Mouse (Mus musculus) thymus, postnatal 14 days (tissue): ENCODE measurements at regions not wholly inside any gene's neighbourhood (a gene's known extent, or its start where the extent isn't known, plus 50 kb on each side); places are given as distances from the start of the nearest gene placed in this dataset.

ENCODE experiments used
- DNase-seq: peaks from one replicate; pipeline ENCODE4 v3.0.0; 2021

DNA sequence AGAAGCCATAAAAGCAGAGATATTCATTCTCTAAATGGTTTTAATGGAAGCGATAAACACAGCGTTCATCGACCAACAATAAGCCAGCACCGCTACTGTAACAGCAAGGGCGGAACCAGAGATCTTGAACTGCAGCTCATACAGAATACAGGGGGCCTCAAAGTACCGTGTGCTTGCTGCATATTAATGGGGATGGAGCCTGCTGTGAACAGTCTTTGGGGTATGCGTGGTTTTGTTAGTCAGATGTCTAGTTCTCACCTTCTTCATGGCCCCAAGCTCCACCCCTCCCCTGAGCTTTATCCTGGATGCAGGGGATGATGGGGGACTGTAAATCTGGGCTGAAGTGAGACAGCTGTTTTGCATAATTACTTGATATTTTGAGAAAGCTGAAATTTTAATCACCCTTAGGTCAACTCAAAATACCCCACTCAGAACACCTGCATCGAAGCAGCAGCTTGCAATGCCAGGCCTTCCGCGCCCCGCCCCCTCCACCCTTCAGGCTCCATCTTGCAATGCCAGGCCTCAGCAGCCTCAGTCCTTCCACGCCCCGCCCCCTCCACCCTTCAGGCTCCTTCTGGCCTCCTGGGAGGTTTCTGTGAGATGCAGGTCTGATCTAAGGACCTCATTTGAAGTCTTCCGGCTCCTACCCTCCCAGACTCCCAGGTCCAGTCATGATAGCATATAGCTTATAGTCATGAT is 73.5 kb upstream of the Tspan5 start:
- no peak for DNase-seq

GRCm38 (mm10) chr3:138675881-138676280 is 66.1 kb upstream of the Tspan5 start:
- no peak for DNase-seq

DNA sequence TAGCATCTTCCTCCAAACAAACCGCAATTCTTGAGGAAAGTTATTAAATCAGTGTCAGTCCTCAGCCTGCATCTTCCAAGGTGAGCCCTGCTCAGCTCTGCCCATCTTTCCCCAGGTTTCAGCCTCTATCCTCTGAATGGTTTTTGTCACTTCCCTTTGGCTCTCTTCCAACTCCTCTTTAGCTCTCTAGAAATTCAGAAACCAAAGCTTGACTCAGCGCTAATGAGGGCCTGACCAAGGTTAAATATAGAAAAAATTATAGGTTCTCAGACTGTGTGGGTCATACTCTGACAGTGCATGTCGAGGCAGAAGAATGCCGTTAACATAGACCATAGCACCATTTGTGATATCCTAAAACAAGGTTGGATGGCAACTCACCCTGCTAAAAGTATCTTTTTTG is 63.6 kb upstream of the Tspan5 start:
- no peak for DNase-seq

DNA sequence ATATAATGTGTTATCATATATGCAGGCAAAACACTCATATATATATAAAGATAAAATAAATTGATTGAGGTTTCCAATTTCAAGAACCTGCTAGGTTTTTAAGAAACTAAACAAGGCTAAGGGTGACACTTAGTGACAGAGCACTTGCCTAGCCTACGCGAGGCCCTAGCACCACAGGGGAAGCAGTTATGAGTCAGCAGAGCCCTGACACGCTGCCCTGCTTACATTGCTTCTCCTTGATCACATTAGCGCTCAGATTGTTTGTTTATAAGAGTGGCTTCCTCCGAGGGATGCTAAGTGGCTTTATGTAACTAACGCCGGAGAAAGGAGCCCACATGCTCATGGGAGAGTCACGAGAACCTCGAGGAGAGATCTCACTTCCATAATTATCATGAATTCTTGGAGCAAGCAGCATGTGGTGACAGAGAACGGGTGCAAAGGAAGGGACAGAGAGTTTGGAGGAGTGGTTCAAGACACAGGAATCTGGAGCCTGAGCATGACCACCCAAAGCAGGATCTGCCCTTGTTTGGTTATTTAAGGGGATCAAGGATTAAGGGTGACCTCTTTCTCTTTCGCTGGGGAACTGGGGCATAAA is 55.3 kb upstream of the Tspan5 start:
- DNase-seq = no peak

DNA sequence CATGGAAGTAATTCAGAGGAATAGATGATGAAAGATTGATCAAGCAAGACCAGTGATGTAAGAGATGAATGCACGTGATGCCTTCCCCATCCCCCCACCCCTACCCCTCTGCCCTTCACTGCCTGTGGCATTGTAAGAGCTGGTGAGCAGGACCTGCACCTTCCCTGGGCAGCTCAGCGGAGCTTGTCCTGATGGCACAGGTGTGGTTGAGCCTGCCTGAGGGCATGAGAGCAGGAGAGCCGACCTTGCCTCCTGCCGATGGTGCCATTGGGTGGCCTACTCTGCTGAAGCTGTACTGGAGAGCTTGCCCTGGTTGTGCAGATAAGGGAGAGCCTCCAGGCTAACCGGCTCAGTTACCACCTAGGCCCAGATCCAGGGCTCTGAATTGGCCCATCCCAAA is 53.4 kb upstream of the Tspan5 start:
- no peak for DNase-seq
